Mouse (Mus musculus) heart, adult 11 months (tissue): Measurements from ENCODE around the gene Ino80b.

Source experiments
- DNase-seq: peaks from one replicate; pipeline ENCODE4 v3.0.0; 2022

Gene Ino80b

GRCm38 (mm10) chr6:83083497-83083896 is 41.7 kb downstream of the Ino80b start:
- no peak for DNase-seq

- DNase-seq = no peak
Observed at GRCm38 (mm10) chr6:83080210-83080609, 45.0 kb downstream of the Ino80b start.

- DNase-seq = peak; percentile 100
Observed at GRCm38 (mm10) chr6:83078324-83078858, 46.8 kb downstream of the Ino80b start.

GRCm38 (mm10) chr6:83077630-83078323 is 47.5 kb downstream of the Ino80b start, which contains the start of gene Pcgf1:
Gene Pcgf1, plus strand, starts transcription at chr6:83077869.
- DNase-seq = no peak

- no peak for DNase-seq
Observed at GRCm38 (mm10) chr6:83074979-83075378, 50.3 kb downstream of the Ino80b start.
